Mouse (Mus musculus) spleen, postnatal 10 days (tissue): ENCODE measurements at regions not wholly inside any gene's neighbourhood (a gene's known extent, or its start where the extent isn't known, plus 50 kb on each side); places are given as distances from the start of the nearest gene placed in this dataset.

Experiments used
- DNase-seq, 2 experiments: peaks; one replicate each; pipeline ENCODE4 v3.0.0; 2021 to 2022; ENCODE audit warnings: low spot score in 2 of 2

DNA sequence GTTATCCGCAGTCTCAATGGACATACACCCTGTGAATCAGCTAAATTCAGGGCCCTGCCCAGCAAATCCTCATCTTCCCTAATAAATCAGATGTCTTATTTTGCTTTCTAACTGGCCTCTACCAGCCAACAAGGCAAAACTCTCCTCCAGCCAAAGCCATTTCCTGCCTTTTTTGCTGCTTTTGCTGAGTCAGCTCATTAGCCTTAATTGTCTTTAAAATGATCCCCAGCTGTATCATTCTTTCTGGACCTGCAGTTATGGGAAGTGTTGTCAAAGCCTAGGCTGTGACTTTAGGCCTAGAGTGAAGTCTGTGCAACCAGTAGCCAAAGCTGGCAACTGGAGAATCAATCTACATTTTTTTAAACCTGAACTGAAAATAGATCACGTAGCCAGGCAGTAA, 81.4 kb downstream of the Mtpn start:
- no peak for DNase-seq

DNA sequence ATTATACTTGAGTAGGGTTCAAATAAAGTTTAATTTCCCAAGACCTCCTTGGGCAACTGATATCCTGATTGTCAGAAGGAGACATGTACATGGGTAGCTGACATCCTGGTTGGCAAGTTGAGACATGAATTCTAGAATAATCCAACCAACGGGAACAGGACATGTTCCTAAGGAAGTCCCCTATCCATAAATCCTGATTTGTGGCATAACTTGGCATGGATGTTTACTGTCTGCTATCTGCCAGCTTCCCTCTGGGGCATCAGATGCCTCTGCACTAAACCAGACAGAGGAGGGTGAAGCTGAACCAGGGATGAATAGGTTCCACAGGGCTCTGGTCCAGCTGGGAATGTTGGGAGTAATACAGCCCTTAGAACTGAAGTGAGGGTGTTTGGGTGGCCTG, 94.7 kb downstream of the Mtpn start:
- no peak for DNase-seq

DNA sequence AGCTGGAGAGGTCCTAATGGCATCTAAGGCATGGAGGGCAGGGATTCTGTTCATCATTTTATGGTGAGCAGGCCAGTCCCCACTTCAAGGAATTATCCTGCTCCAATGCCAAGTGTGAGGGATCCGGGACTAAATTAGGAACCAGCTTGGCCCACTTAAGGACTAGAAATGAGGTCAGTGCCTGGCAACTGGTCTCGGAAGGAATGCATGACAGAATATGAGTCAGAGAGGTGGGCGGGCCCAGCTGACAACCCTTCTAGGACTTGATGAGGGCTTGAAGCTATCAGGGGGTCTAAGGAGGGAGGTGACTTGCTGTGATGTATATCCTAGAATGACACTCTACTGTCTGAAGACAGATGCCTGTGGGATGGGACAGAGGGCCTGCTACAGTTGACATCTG, 100.4 kb upstream of the Fam180a start:
- no peak for DNase-seq

DNA sequence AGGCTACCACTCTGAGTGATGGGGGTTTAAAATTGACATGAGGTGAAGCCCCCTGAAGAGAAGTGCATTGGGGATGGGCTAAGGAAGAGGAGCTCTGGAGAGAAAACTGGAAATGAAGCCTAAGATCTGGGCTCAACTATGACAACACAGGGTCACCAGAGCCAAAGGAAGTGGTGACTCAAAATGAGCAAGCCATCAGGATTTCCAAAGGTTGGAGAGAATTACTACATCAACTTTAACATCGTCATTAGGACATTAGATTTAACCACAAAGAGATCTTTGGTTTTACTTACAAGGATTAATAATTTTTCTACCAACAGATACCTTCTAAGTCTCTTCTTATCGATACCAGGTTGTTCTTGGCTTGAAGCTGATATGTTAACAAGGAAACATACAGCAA, 98.6 kb upstream of the Fam180a start:
- DNase-seq, result no peak

DNA sequence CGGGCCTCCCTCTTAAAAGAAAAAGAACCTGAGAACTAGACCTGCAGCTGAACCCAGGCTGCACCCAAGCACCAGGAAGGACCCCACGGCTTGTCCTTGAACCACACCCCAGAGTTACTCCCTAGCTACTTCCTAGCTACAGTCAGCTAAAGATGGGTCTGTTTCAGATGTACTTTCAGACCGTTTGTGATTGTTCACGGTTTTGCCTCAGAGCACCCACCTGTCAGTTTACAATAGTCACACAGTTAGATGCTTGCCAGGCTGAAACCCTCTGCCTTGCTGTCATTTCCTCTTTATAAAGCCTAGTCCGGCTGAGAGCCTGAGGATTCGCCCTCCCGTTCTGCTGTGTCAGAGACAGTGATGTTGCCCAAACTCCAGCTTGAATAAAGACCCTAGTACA, 95.0 kb upstream of the Fam180a start:
- peak in 1 of 2 experiments; percentile 23 for DNase-seq

DNA sequence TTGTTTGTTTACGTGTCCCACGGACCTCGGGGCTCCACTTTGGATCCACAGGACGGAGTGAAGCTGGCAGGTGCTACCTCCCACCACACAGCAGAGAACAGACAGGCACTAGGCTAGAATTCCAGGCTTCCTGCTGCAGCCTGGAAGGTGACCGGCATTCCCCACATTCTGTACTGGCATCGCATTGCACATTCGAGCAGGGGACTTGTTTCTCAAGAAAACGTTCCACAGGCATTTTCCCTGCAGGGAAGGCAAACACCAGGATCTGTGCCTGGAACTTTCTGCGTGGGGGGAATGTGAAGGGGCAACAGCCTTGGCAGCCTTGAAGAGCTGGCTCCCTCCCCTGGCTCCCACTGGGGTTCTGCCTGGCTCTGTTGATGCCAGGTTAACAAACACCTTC, 79.1 kb upstream of the Fam180a start:
- no peak for DNase-seq

DNA sequence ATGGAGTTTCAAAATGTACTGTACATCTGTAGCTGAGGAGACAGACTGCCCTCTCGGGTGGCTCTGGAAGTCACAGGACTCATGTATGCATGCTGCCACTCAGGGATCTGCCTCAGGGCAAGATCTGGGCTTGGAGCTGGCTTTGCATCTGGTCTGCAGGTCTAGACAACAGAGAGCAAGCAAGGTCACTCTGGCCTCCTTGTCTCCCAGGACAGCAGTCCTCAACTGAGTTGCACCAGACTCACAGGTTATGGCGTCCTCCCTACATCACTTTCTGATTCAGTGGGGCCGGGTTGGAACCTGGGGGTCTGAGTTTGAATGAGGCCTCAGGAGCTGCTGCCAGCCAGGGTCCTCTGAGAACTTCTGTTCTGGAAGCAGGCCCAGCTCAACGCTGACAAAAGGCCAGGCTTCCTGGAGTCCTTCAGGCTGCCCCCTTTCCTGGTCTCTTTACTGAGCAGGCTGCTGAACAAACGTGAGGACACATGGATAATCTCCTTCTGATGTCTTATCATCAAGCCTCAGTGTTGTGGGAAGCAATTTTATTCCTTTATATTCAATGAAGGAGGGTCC, 77.5 kb upstream of the Fam180a start:
- DNase-seq, result no peak

DNA sequence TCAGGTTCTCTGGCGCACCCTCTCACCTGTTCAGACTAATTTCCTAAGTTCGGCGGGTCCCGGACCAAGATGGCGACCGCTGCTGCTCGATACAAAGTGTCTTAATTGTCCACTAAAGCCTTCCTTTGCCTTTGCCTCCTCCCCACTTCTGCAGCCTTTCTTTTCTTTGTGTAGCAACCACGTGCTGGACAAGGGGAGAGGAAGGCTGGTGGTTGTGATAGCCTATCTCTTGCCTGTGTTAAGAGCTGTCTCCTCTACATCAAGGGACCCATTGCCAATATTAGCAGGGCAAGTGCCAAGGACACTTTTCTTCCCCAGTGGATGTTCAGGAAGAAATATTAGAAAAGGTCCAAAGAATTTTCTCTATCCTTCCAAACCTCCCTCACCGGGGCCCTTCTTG, 69.8 kb upstream of the Fam180a start:
- no peak for DNase-seq

DNA sequence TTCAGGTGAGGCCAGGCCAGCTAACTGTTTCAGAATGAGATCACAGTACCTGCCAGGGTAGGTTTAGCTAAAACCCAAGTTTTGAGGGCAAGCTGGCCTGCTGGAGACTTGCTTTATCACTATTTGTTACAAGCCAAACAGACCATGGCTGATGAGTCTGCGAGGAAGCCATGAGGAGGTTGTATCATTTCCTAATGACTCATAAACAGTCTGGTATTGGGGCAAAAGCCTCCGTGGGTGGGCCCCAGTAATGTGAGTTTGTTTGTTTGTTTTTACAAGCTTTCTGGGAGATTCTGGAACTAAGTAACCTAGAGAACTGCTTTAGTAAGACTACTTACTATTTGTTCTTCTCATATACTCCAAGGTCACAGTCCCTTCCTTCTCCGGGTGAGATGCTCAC, 62.9 kb upstream of the Fam180a start:
- no peak for DNase-seq

DNA sequence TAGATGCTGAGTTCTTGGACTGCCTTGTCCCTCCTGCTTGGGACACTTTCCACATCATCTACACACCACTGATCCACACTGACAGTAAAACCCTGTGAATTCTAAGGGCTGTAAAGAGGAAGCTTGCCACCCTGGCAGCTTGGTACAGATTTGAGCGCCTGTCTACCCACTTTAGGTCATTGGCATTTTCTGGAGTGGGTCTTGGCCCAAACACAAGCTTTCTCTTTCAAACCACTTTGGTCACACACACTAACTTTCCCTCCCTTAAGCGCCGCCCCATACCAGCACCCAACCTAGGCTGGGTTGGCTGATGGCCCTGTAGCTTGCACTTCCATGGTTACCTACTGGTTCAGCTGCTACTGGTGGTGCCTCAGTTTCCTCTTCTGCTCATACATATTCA, 55.6 kb upstream of the Fam180a start:
- no peak for DNase-seq

DNA sequence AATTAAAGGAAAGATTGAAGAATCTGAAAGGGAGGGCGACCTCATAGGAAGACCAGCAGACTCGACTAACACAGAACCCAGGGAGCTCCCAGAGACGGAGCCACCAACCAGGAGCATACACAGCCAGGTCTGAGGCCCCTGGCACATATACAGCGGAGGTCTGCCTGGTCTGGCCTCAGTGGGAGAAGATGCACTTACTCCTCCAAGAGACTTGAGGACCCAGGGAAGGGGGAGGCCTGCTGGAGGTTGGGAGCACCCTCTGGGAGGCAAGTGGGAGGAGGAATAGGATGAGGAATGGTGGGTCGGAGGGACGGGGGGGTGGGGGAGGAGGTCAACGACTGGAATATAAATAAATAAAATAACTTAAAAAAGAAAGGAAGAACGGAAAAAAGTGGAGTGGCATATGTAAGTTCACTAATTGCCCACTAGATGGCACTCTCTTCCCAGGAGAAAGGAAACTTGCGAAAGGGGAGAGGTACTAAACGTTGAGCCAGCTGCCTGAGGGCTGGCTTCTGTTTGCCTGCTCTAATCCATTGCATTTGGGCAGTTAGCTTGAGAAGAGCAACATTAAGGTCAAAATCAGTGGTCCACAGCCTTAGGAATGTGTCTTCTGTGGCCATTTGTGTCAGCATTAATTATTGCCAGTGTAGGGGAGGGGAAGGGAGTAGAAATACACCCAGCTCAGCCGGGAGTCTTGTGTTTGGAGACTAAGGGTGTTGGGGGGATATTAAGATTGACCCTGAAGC, 55.0 kb upstream of the Fam180a start:
- peak; percentile 28 to 29 for DNase-seq

DNA sequence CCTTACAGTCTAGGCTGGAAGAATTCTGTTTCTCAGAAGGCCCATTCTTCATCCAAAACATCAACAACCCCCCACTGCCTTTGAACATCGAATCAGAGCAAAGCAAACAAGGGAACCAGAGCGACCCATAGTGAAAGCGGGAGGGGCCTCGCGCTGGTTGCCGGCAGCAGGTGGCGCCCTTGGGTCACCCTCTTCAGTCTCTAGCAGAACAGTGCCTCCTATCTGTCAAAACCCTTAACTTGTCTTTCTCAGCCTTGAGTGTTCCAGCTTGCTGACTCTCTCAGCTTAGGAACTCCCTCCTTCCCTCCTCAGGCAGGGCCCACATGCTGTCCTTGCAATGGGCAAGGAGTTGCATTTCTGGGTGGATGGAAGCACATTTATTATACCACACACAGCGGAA, 53.9 kb upstream of the Fam180a start:
- peak; percentile 73 to 87 for DNase-seq

DNA sequence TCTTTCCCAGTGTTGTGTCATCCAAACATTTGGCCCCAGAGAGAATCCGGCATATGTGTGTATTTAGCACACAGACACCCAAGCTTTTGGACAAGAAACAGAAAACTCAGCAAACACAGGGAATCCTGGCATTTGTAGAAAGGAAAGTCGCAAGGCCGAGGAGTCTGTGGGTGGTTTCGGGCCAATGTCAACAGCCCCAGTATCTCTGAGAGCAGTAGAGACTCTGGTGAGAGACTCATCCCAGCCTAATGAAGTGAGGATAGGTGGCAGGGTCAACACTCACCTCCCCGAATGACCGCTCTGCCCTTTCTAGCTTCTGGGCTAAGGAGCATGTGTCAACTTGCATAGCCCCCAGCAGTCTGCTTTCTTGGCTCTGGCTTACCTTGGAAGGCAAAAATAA, 52.9 kb upstream of the Fam180a start:
- DNase-seq, result no peak

DNA sequence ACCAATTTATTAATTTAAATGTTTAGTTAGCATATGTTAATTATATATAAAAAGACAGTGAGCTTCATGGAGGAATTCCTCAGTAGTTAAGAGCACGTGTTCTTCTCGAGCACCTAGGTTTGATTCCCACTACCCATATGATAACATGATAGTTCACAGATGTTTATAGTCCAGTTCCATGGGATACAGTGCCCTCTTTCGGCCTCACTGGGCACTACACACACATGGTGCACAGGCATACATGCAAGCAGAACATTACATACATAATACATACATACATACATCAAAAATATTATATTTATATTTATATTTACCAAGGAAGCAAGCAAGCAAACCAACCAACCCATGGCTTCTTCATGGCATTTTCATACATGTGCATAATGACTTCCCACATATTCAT, 51.6 kb upstream of the Fam180a start:
- no peak for DNase-seq

DNA sequence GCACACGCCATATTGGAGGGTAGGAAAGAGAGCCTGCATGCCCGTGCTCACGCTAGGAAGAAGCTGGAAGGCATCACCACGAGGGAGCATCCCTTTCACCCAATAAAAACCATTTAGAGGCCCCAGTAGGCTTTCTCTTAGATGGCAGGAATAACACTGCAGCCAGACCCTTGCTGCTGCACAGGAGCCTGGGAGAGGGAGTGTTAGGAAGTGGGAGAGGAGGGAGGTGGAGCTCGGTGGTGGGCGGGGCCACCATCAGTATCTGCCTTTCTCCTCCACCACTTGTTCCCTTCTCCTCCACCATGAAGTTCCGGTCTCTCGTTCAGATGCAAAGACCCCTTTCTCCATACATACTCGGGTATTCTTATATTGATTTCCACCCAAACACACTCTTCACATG, 50.6 kb upstream of the Fam180a start:
- DNase-seq, result no peak
